Mouse (Mus musculus): ENCODE measurements at regions not wholly inside any gene's neighbourhood (a gene's known extent, or its start where the extent isn't known, plus 50 kb on each side); places are given as distances from the start of the nearest gene placed in this dataset.
A peak's percentile ranks its signal among the peaks of the same experiment; 100 is the strongest.

GRCm38 (mm10) chr13:51980344-51980743 is 133.9 kb downstream of the Gadd45g start:
- H3ac ChIP-seq (ENCODE audit: control insufficient read depth, insufficient read length, low read depth), result no peak overlapping the region
- no peaks in the 10 kb centered on the region for H3K79me2 ChIP-seq (ENCODE audit: control insufficient read depth, insufficient read depth)
- no peaks in the 10 kb centered on the region for H3K36me3 ChIP-seq (ENCODE audit: control insufficient read depth, insufficient read depth)
- no peaks in the 10 kb centered on the region for H3K79me3 ChIP-seq (ENCODE audit: low read depth)
- TF ChIP-seq FOSL1 (IDR thresholded peaks at IDR 0.05; ENCODE audit: insufficient read depth, low read length, poor library complexity, severe bottlenecking) (no peak), MAX (IDR thresholded peaks at IDR 0.05) (no peak), USF1 (IDR thresholded peaks at IDR 0.05; ENCODE audit: low read depth) (no peak), CEBPB (IDR thresholded peaks at IDR 0.05; ENCODE audit: low read depth) (no peak), MYOD1 (IDR thresholded peaks at IDR 0.05; ENCODE audit: control insufficient read depth, insufficient read length, low read depth) (peak; percentile 85), CTCF (IDR thresholded peaks at IDR 0.05; ENCODE audit: control insufficient read depth, insufficient read depth, insufficient read length) (no peak), MYOG (IDR thresholded peaks at IDR 0.05; ENCODE audit: control insufficient read depth, extremely low read depth, insufficient read length) (no peak)
- H3K27me3 ChIP-seq (ENCODE audit: control insufficient read depth, insufficient read depth, insufficient read length), result no peaks in the 10 kb centered on the region
- no peak overlapping the region for H3K4me3 ChIP-seq (ENCODE audit: insufficient read depth, poor library complexity, severe bottlenecking)

GRCm38 (mm10) chr13:51983002-51983401 is 136.5 kb downstream of the Gadd45g start:
- Histone ChIP-seq H3ac (ENCODE audit: control insufficient read depth, insufficient read length, low read depth) (no peak overlapping the region), H3K27me3 (ENCODE audit: control insufficient read depth, insufficient read depth, insufficient read length) (no peaks in the 10 kb centered on the region), H3K79me3 (ENCODE audit: low read depth) (no peaks in the 10 kb centered on the region), H3K79me2 (ENCODE audit: control insufficient read depth, insufficient read depth) (no peaks in the 10 kb centered on the region), H3K36me3 (ENCODE audit: control insufficient read depth, insufficient read depth) (no peaks in the 10 kb centered on the region), H3K4me3 (ENCODE audit: insufficient read depth, poor library complexity, severe bottlenecking) (no peak overlapping the region)
- TF ChIP-seq USF1 (IDR thresholded peaks at IDR 0.05; ENCODE audit: low read depth) (no peak), FOSL1 (IDR thresholded peaks at IDR 0.05; ENCODE audit: insufficient read depth, low read length, poor library complexity, severe bottlenecking) (no peak), CTCF (IDR thresholded peaks at IDR 0.05; ENCODE audit: control insufficient read depth, insufficient read depth, insufficient read length) (no peak), CEBPB (IDR thresholded peaks at IDR 0.05; ENCODE audit: low read depth) (no peak), MYOD1 (IDR thresholded peaks at IDR 0.05; ENCODE audit: control insufficient read depth, insufficient read length, low read depth) (no peak), MAX (IDR thresholded peaks at IDR 0.05) (no peak)

- TF ChIP-seq FOSL1 (IDR thresholded peaks at IDR 0.05; ENCODE audit: insufficient read depth, low read length, poor library complexity, severe bottlenecking) (no peak), CEBPB (IDR thresholded peaks at IDR 0.05; ENCODE audit: low read depth) (no peak), CTCF (IDR thresholded peaks at IDR 0.05; ENCODE audit: control insufficient read depth, insufficient read depth, insufficient read length) (no peak), MYOG (IDR thresholded peaks at IDR 0.05; ENCODE audit: control insufficient read depth, extremely low read depth, insufficient read length) (no peak), USF1 (IDR thresholded peaks at IDR 0.05; ENCODE audit: low read depth) (no peak), MYOD1 (IDR thresholded peaks at IDR 0.05; ENCODE audit: control insufficient read depth, insufficient read length, low read depth) (no peak), MAX (IDR thresholded peaks at IDR 0.05) (no peak)
- no peaks in the 10 kb centered on the region for H3K36me3 ChIP-seq (ENCODE audit: control insufficient read depth, insufficient read depth)
- H3K27me3 ChIP-seq (ENCODE audit: control insufficient read depth, insufficient read depth, insufficient read length), result no peaks in the 10 kb centered on the region
- H3K4me3 ChIP-seq (ENCODE audit: insufficient read depth, poor library complexity, severe bottlenecking), result no peak overlapping the region
- H3K79me3 ChIP-seq (ENCODE audit: low read depth), result no peaks in the 10 kb centered on the region
- H3K79me2 ChIP-seq (ENCODE audit: control insufficient read depth, insufficient read depth), result no peaks in the 10 kb centered on the region
- H3ac ChIP-seq (ENCODE audit: control insufficient read depth, insufficient read length, low read depth), result no peak overlapping the region
Measured at GRCm38 (mm10) chr13:51983575-51983974, 137.1 kb downstream of the Gadd45g start.

GRCm38 (mm10) chr13:51991339-51991738 is 144.9 kb downstream of the Gadd45g start:
- Histone ChIP-seq H3K27me3 (ENCODE audit: control insufficient read depth, insufficient read depth, insufficient read length) (no peaks in the 10 kb centered on the region), H3ac (ENCODE audit: control insufficient read depth, insufficient read length, low read depth) (no peak overlapping the region), H3K79me2 (ENCODE audit: control insufficient read depth, insufficient read depth) (no peaks in the 10 kb centered on the region), H3K79me3 (ENCODE audit: low read depth) (no peaks in the 10 kb centered on the region), H3K4me3 (ENCODE audit: insufficient read depth, poor library complexity, severe bottlenecking) (no peak overlapping the region), H3K36me3 (ENCODE audit: control insufficient read depth, insufficient read depth) (no peaks in the 10 kb centered on the region)
- TF ChIP-seq MYOG (IDR thresholded peaks at IDR 0.05; ENCODE audit: control insufficient read depth, extremely low read depth, insufficient read length) (no peak), CEBPB (IDR thresholded peaks at IDR 0.05; ENCODE audit: low read depth) (no peak), FOSL1 (IDR thresholded peaks at IDR 0.05; ENCODE audit: insufficient read depth, low read length, poor library complexity, severe bottlenecking) (no peak), MAX (IDR thresholded peaks at IDR 0.05) (no peak), CTCF (IDR thresholded peaks at IDR 0.05; ENCODE audit: control insufficient read depth, insufficient read depth, insufficient read length) (no peak), MYOD1 (IDR thresholded peaks at IDR 0.05; ENCODE audit: control insufficient read depth, insufficient read length, low read depth) (no peak), USF1 (IDR thresholded peaks at IDR 0.05; ENCODE audit: low read depth) (no peak)

GRCm38 (mm10) chr13:51992878-51993277 is 146.4 kb downstream of the Gadd45g start:
- no peak for TF ChIP-seq MYOD1 (IDR thresholded peaks at IDR 0.05; ENCODE audit: control insufficient read depth, insufficient read length, low read depth)
- no peak for TF ChIP-seq FOSL1 (IDR thresholded peaks at IDR 0.05; ENCODE audit: insufficient read depth, low read length, poor library complexity, severe bottlenecking)
- TF ChIP-seq CTCF (IDR thresholded peaks at IDR 0.05; ENCODE audit: control insufficient read depth, insufficient read depth, insufficient read length), result no peak
- no peak for TF ChIP-seq MYOG (IDR thresholded peaks at IDR 0.05; ENCODE audit: control insufficient read depth, extremely low read depth, insufficient read length)
- no peak for TF ChIP-seq MAX (IDR thresholded peaks at IDR 0.05)
- no peak for TF ChIP-seq CEBPB (IDR thresholded peaks at IDR 0.05; ENCODE audit: low read depth)
- no peak for TF ChIP-seq USF1 (IDR thresholded peaks at IDR 0.05; ENCODE audit: low read depth)
- H3K79me2 ChIP-seq (ENCODE audit: control insufficient read depth, insufficient read depth), result no peaks in the 10 kb centered on the region
- H3K79me3 ChIP-seq (ENCODE audit: low read depth), result no peaks in the 10 kb centered on the region
- H3ac ChIP-seq (ENCODE audit: control insufficient read depth, insufficient read length, low read depth), result no peak overlapping the region
- no peaks in the 10 kb centered on the region for H3K27me3 ChIP-seq (ENCODE audit: control insufficient read depth, insufficient read depth, insufficient read length)
- no peaks in the 10 kb centered on the region for H3K36me3 ChIP-seq (ENCODE audit: control insufficient read depth, insufficient read depth)
- no peak overlapping the region for H3K4me3 ChIP-seq (ENCODE audit: insufficient read depth, poor library complexity, severe bottlenecking)

- H3K36me3 ChIP-seq (ENCODE audit: control insufficient read depth, insufficient read depth), result no peaks in the 10 kb centered on the region
- H3ac ChIP-seq (ENCODE audit: control insufficient read depth, insufficient read length, low read depth), result no peak overlapping the region
- TF ChIP-seq FOSL1 (IDR thresholded peaks at IDR 0.05; ENCODE audit: insufficient read depth, low read length, poor library complexity, severe bottlenecking), result no peak
- TF ChIP-seq MAX (IDR thresholded peaks at IDR 0.05), result peak; percentile 16
- TF ChIP-seq MYOD1 (IDR thresholded peaks at IDR 0.05; ENCODE audit: control insufficient read depth, insufficient read length, low read depth), result peak; percentile 33
- TF ChIP-seq MYOG (IDR thresholded peaks at IDR 0.05; ENCODE audit: control insufficient read depth, extremely low read depth, insufficient read length), result no peak
- TF ChIP-seq CTCF (IDR thresholded peaks at IDR 0.05; ENCODE audit: control insufficient read depth, insufficient read depth, insufficient read length), result no peak
- no peaks in the 10 kb centered on the region for H3K79me2 ChIP-seq (ENCODE audit: control insufficient read depth, insufficient read depth)
- no peaks in the 10 kb centered on the region for H3K27me3 ChIP-seq (ENCODE audit: control insufficient read depth, insufficient read depth, insufficient read length)
- H3K4me3 ChIP-seq (ENCODE audit: insufficient read depth, poor library complexity, severe bottlenecking), result no peak overlapping the region
- no peaks in the 10 kb centered on the region for H3K79me3 ChIP-seq (ENCODE audit: low read depth)
Measured at GRCm38 (mm10) chr13:51996163-51996562, 149.7 kb downstream of the Gadd45g start.

Measured in C2C12 (cell line).